Mouse (Mus musculus) forebrain, embryonic 14.5 days (tissue): ENCODE measurements around the gene Hbq1b. TPM values are rescaled to one million over a fixed set of nuclear protein-coding genes. Genes with fewer than 3 reads are reported as not detected.

Source experiments
- ATAC-seq: fragments of 200-750 bp; cut with Nextera tagmentation; 2 replicates; pipeline ENCODE4 v1.8.0; 2017; ENCODE audit warnings: mild to moderate bottlenecking, moderate library complexity
- DNase-seq: peaks from one replicate; pipeline ENCODE4 v3.0.0-alpha.2; 2015; ENCODE audit warnings: low spot score
- H3K27ac ChIP-seq: fragments of 300-500 bp; sonication (generic); 2 replicates; pipeline ENCODE4 v1.5.1; 2014; ENCODE audit warnings: low read depth, mild to moderate bottlenecking, control low read depth, low read length, moderate library complexity
- H3K27me3 ChIP-seq: fragments of 300-500 bp; sonication (generic); replicated peaks from 2 replicates; pipeline ENCODE4 v1.6.1; 2014; ENCODE audit warnings: low read length, control low read depth, mixed read lengths; ENCODE audit not compliant: control insufficient read depth, insufficient read depth
- H3K36me3 ChIP-seq: fragments of 300-500 bp; sonication (generic); 2 replicates; pipeline ENCODE4 v1.6.1; 2014; ENCODE audit warnings: low read length, control low read depth; ENCODE audit not compliant: control insufficient read depth, insufficient read depth
- H3K4me1 ChIP-seq: fragments of 300-500 bp; sonication (generic); 2 replicates; pipeline ENCODE4 v1.6.1; 2014; ENCODE audit warnings: antibody characterized with exemption, low read length, control low read depth; ENCODE audit not compliant: control insufficient read depth, insufficient read depth
- H3K4me2 ChIP-seq: fragments of 300-500 bp; sonication (generic); 2 replicates; pipeline ENCODE4 v1.6.1; 2014; ENCODE audit warnings: mild to moderate bottlenecking, control low read depth, low read length
- H3K4me3 ChIP-seq: fragments of 300-500 bp; sonication (generic); 2 replicates; pipeline ENCODE4 v1.5.1; 2014; ENCODE audit warnings: low read depth, low read length, control low read depth
- H3K9ac ChIP-seq: fragments of 300-500 bp; sonication (generic); 2 replicates; pipeline ENCODE4 v1.6.1; 2014; ENCODE audit warnings: mild to moderate bottlenecking, low read length, control low read depth, moderate library complexity
- H3K9me3 ChIP-seq: fragments of 300-500 bp; sonication (generic); replicated peaks from 2 replicates; pipeline ENCODE4 v1.6.1; 2016; ENCODE audit warnings: low read length, control low read depth, mixed read lengths; ENCODE audit not compliant: control insufficient read depth
- WGBS: fragments of 180-500 bp; shearing (Covaris S2); extraction: QIAGEN DNeasy Blood & Tissue Kit; methylation state at CpG from one replicate; pipeline ENCODE4 v1.1.7; 2014; 5-methylcytosine and 5-hydroxymethylcytosine counted together
- polyA plus RNA-seq: library from polyadenylated mRNA; unstranded; fragments of >200 nt; fragmentation: Nextera tagmentation; extraction: Ambion mirVana; gene quantifications from 2 replicates; pipeline ENCODE4 v1.2.1, GENCODE M21; 2014

The Hbq1b gene
- polyA plus RNA-seq, 1 experiment from 2014 or later: 1.1 TPM

- DNase-seq (no peak), ATAC-seq (no peak)
- Histone ChIP-seq H3K4me1 (no peaks in the 10 kb centered on the region), H3K9ac (no peak overlapping the region), H3K4me3 (no peak overlapping the region), H3K9me3 (no peaks in the 10 kb centered on the region), H3K36me3 (no peaks in the 10 kb centered on the region), H3K27me3 (no peaks in the 10 kb centered on the region), H3K4me2 (no peak overlapping the region), H3K27ac (no peak overlapping the region)
- 61% methylated on average over 11 of the region's 11 CpGs for WGBS
These were observed 33.9 kb downstream of the Hbq1b start for GRCm38 (mm10) chr11:32320507-32321195.

DNA sequence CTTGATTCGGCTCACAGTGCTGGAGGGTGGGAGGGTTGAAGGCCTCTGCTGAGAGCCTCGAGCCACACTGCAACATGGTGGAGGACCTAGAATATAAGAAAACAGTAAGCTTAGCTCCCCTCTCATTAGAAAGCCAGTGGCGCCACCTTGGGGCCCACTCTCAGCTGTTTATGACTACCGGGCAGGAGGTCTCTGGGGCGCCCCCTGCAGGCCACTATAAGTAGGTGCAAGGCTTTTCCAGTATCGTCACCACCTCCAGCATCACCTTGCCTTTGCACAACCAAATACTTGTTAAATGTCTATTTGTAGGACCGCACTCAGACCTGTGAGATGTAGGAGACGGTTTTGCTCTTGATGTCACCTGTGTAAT lies 34.4 kb downstream of the Hbq1b start:
- no peak for ATAC-seq

GRCm38 (mm10) chr11:32324609-32325008 lies 37.8 kb downstream of the Hbq1b start:
- Histone ChIP-seq H3K9me3 (no peaks in the 10 kb centered on the region), H3K27ac (no peak overlapping the region), H3K36me3 (no peaks in the 10 kb centered on the region), H3K4me1 (no peaks in the 10 kb centered on the region), H3K4me2 (peak overlapping the region; percentile 35; the same call in 1 of the 2 replicates), H3K27me3 (no peaks in the 10 kb centered on the region), H3K4me3 (no peak overlapping the region), H3K9ac (0 out of 2 replicates have a peak overlapping the region, but pooled peaks have one; percentile 2)
- WGBS: 10% methylated on average over 15 of the region's 15 CpGs
- ATAC-seq: peak; percentile 86
- peak; percentile 87 for DNase-seq

More for the DNA sequence above, 34.4 kb downstream of the Hbq1b start:
- peak; percentile 57 for DNase-seq
- Histone ChIP-seq H3K9ac (no peak overlapping the region), H3K9me3 (no peaks in the 10 kb centered on the region), H3K4me3 (no peak overlapping the region), H3K4me2 (no peak overlapping the region), H3K36me3 (no peaks in the 10 kb centered on the region), H3K27me3 (no peaks in the 10 kb centered on the region), H3K27ac (no peak overlapping the region), H3K4me1 (no peaks in the 10 kb centered on the region)
- WGBS: 35% methylated on average over 8 of the region's 8 CpGs

DNA sequence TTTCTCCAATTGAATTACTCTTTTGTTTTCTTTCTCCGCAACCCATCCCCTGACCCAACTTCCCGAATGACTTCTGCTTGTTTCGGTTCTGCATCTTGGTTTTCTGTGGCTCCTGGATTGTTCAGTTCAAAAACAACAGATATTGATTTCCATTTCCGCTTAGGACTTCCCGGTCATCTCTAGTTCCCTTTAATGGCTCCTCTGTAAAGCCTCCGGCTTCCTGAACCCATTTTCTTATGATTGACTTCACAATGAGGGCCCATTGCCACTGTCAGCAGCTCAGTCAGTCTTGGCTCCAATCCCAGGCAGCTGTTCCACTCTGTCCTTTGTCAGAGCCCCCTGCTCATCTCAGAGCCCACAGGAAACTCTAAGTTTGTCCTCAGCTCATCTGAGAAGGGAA lies 44.3 kb downstream of the Hbq1b start:
- H3K36me3 ChIP-seq: no peaks in the 10 kb centered on the region
- no peaks in the 10 kb centered on the region for H3K27me3 ChIP-seq
- no peak overlapping the region for H3K27ac ChIP-seq
- 59% methylated on average over 6 of the region's 6 CpGs for WGBS
- no peaks in the 10 kb centered on the region for H3K9me3 ChIP-seq
- H3K4me2 ChIP-seq: no peak overlapping the region
- no peak for DNase-seq
- H3K4me3 ChIP-seq: no peak overlapping the region
- no peak for ATAC-seq
- H3K4me1 ChIP-seq: peaks cover 7% of the 10 kb centered on the region; the same call in 1 of the 2 replicates
- H3K9ac ChIP-seq: no peak overlapping the region

- Histone ChIP-seq H3K9me3 (no peaks in the 10 kb centered on the region), H3K36me3 (no peaks in the 10 kb centered on the region), H3K4me2 (no peak overlapping the region), H3K4me3 (no peak overlapping the region), H3K27me3 (no peaks in the 10 kb centered on the region), H3K4me1 (peaks cover 7% of the 10 kb centered on the region; the same call in 1 of the 2 replicates), H3K9ac (no peak overlapping the region), H3K27ac (no peak overlapping the region)
- ATAC-seq (no peak), DNase-seq (no peak)
- WGBS: 36% methylated on average over 5 of the region's 5 CpGs
These were observed 45.1 kb downstream of the Hbq1b start for GRCm38 (mm10) chr11:32331861-32332260.

DNA sequence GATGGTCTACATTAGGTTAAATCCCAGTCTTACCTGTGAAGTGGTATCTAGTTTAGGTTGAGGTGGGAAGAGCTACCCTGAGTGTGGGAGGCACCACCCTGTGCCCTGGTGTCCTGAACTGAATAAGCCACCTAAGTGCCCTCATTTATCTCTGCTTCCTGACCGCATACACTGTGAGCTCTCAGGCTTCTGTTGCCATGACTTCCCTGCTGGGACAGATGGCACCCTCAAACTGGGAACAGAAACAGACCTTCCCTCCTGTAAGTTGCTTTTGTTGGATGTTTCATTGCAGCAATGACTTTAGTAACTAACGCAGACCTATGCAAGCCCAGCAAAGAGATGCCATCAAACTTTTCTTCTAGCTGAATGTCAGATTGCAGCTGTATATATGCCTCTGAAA lies 46.5 kb downstream of the Hbq1b start:
- Histone ChIP-seq H3K27me3 (no peaks in the 10 kb centered on the region), H3K36me3 (no peaks in the 10 kb centered on the region), H3K4me2 (no peak overlapping the region), H3K4me1 (peaks cover 7% of the 10 kb centered on the region; the same call in 1 of the 2 replicates), H3K9ac (no peak overlapping the region), H3K9me3 (no peaks in the 10 kb centered on the region), H3K4me3 (no peak overlapping the region), H3K27ac (no peak overlapping the region)
- DNase-seq: no peak
- WGBS: 83% methylated on average over 2 of the region's 2 CpGs
- no peak for ATAC-seq

DNA sequence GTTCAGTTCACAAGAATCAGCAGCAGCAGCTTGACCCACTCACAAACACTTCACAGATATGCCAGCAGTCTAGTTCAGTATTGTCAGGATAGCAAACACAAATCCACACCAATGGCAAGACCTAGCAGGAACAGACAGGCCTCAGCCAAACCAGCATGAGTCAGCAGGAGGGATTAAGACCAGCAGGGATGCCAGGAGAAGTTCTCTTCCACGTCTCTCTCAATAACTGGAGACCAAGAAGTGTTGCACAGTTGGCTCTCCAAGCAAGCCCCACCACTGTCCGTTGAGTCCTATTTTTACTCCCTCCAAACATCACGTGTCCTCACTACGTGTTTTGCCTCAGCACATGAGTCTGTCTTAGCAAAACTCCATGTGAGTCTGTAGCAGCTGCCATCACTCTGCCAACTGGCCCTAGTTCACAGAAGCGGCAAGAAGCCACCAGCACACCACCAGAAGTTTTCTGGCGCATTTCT lies 49.7 kb downstream of the Hbq1b start:
- WGBS: 90% methylated on average over 6 of the region's 6 CpGs
- H3K9me3 ChIP-seq: no peaks in the 10 kb centered on the region

More for the DNA sequence above, 49.7 kb downstream of the Hbq1b start:
- no peaks in the 10 kb centered on the region for H3K36me3 ChIP-seq
- H3K4me3 ChIP-seq: no peak overlapping the region
- ATAC-seq (no peak), DNase-seq (no peak)
- H3K4me2 ChIP-seq: no peak overlapping the region
- no peaks in the 10 kb centered on the region for H3K4me1 ChIP-seq
- no peak overlapping the region for H3K9ac ChIP-seq
- no peaks in the 10 kb centered on the region for H3K27me3 ChIP-seq
- no peak overlapping the region for H3K27ac ChIP-seq

Other genes starting within 250 kb of the Hbq1b start
- gene Il9r, start 86.7 kb upstream of the Hbq1b start, polyA plus RNA-seq: not detected in 2 replicates
- 59.8 and 67.0 TPM in 2 replicates for gene Snrnp25, start 81.5 kb upstream of the Hbq1b start, polyA plus RNA-seq
- gene Rhbdf1, start 64.7 kb upstream of the Hbq1b start, polyA plus RNA-seq: 9.9 and 13.7 TPM in 2 replicates
- 31.2 and 32.6 TPM in 2 replicates for gene Mpg, start 60.5 kb upstream of the Hbq1b start, polyA plus RNA-seq
- gene Nprl3, start 19.3 kb upstream of the Hbq1b start, polyA plus RNA-seq: 27.9 and 28.1 TPM in 2 replicates
- 33.0 and 82.9 TPM in 2 replicates for gene Hba-x, start 10.6 kb upstream of the Hbq1b start, polyA plus RNA-seq
- gene Hba-a1, start 3.5 kb upstream of the Hbq1b start, polyA plus RNA-seq: 2,348 and 2,639 TPM in 2 replicates
- 5,936 and 7,230 TPM in 2 replicates for gene Hba-a2, start 9.5 kb downstream of the Hbq1b start, polyA plus RNA-seq
- gene Hbq1a, start 13.1 kb downstream of the Hbq1b start, polyA plus RNA-seq: 0.63 and 0.75 TPM in 2 replicates
- 13.4 and 17.0 TPM in 2 replicates for gene Sh3pxd2b, start 60.9 kb downstream of the Hbq1b start, polyA plus RNA-seq
- 71.7 and 76.2 TPM in 2 replicates for gene Ubtd2, start 168.4 kb downstream of the Hbq1b start, polyA plus RNA-seq
- gene Efcab9, start 245.1 kb downstream of the Hbq1b start, polyA plus RNA-seq: 0.31 TPM in 1 of 2 replicates, not detected in the other
- gene Stk10, start 246.3 kb downstream of the Hbq1b start, polyA plus RNA-seq: 0.80 and 1.1 TPM in 2 replicates